Mouse (Mus musculus) lung, embryonic 16.5 days (tissue): Measurements from ENCODE around the gene Vnn3. TPM values are rescaled to one million over a fixed set of nuclear protein-coding genes. Genes with fewer than 3 reads are reported as not detected.

ENCODE experiments used
- ATAC-seq: fragments of 200-750 bp; cut with Nextera tagmentation; 2 replicates; pipeline ENCODE4 v1.8.0; 2017; ENCODE audit warnings: low read depth, mild to moderate bottlenecking, moderate library complexity
- H3K27ac ChIP-seq: fragments of 300-500 bp; sonication (generic); 2 replicates; pipeline ENCODE4 v1.5.1; 2014; ENCODE audit warnings: mild to moderate bottlenecking, control low read depth, low read length
- H3K27me3 ChIP-seq: fragments of 300-500 bp; sonication (generic); 2 replicates; pipeline ENCODE4 v1.6.1; 2014; ENCODE audit warnings: low read depth, low read length, mixed read lengths; ENCODE audit not compliant: control insufficient read depth, insufficient read depth
- H3K36me3 ChIP-seq: fragments of 300-500 bp; sonication (generic); 2 replicates; pipeline ENCODE4 v1.6.1; 2014; ENCODE audit warnings: low read length; ENCODE audit not compliant: control insufficient read depth, insufficient read depth
- H3K4me1 ChIP-seq: fragments of 300-500 bp; sonication (generic); replicated peaks from 2 replicates; pipeline ENCODE4 v1.6.1; 2014; ENCODE audit warnings: low read length, mixed read lengths; ENCODE audit not compliant: control insufficient read depth, insufficient read depth
- H3K4me2 ChIP-seq: fragments of 300-500 bp; sonication (generic); 2 replicates; pipeline ENCODE4 v1.6.1; 2014; ENCODE audit warnings: low read depth, low read length, control low read depth
- H3K4me3 ChIP-seq: fragments of 300-500 bp; sonication (generic); 2 replicates; pipeline ENCODE4 v1.5.1; 2014; ENCODE audit warnings: mild to moderate bottlenecking, low read length, control low read depth
- H3K9ac ChIP-seq: fragments of 300-500 bp; sonication (generic); 2 replicates; pipeline ENCODE4 v1.6.1; 2014; ENCODE audit warnings: low read length, control low read depth
- H3K9me3 ChIP-seq: fragments of 300-500 bp; sonication (generic); 2 replicates; pipeline ENCODE4 v1.6.1; 2016; ENCODE audit warnings: low read length; ENCODE audit not compliant: control insufficient read depth
- WGBS: fragments of 180-500 bp; shearing (Covaris S2); extraction: QIAGEN DNeasy Blood & Tissue Kit; methylation state at CpG from one replicate; pipeline ENCODE4 v1.1.7; 2014; 5-methylcytosine and 5-hydroxymethylcytosine counted together
- polyA plus RNA-seq: library from polyadenylated mRNA; unstranded; fragments of >200 nt; fragmentation: Nextera tagmentation; extraction: Ambion mirVana; gene quantifications from 2 replicates; pipeline ENCODE4 v1.2.1, GENCODE M21; 2015

The Vnn3 gene
- polyA plus RNA-seq, 1 experiment from 2014 or later: 0.29 TPM

DNA sequence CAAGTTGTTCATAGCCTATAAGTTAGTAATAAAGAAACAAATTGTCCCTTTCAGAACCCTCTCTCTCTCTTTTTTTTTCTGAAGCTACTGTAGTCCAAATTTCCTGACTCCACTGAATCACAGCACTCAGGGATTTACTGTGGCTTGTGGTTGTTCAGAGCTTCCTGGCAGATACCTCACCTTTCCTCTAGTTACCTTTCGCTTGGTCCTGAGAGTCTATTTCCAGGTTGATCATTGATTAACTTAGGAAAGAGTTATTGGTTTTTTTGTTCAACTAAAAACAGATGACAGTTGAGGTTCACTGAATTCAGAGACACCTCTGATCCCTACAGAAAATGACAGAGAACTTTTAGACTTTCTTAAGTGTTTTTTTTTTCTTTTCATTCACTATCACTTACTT lies 33.6 kb downstream of the Vnn3 start:
- Histone ChIP-seq H3K4me1 (no peaks in the 10 kb centered on the region), H3K4me2 (no peak overlapping the region), H3K9me3 (no peaks in the 10 kb centered on the region), H3K36me3 (no peaks in the 10 kb centered on the region), H3K9ac (no peak overlapping the region), H3K27me3 (no peaks in the 10 kb centered on the region), H3K27ac (no peak overlapping the region), H3K4me3 (no peak overlapping the region)
- WGBS: 85% methylated on average over 1 of the region's 1 CpGs
- ATAC-seq: no peak

DNA sequence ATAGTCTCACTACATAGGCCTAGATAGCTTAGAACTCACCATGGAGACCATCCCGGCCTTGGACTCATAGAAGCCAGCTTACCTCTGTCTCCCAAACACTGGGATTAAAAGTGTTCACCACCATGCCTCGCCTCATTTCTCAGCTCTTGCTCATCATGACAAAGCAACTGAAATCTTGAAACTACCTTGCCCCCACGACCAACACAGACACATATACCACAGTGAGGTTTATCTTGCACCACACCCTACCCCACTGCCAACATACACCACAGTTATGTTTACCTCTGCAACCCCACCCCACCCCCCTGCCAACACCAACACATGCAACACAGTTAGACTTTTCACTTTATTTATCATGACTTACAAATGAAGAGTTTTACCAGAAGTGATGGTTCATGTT lies 34.8 kb downstream of the Vnn3 start:
- Histone ChIP-seq H3K27ac (no peak overlapping the region), H3K9me3 (no peaks in the 10 kb centered on the region), H3K27me3 (no peaks in the 10 kb centered on the region), H3K4me3 (no peak overlapping the region), H3K36me3 (no peaks in the 10 kb centered on the region), H3K4me2 (no peak overlapping the region), H3K4me1 (no peaks in the 10 kb centered on the region), H3K9ac (no peak overlapping the region)
- ATAC-seq: no peak
- WGBS: 77% methylated on average over 3 of the region's 3 CpGs

DNA sequence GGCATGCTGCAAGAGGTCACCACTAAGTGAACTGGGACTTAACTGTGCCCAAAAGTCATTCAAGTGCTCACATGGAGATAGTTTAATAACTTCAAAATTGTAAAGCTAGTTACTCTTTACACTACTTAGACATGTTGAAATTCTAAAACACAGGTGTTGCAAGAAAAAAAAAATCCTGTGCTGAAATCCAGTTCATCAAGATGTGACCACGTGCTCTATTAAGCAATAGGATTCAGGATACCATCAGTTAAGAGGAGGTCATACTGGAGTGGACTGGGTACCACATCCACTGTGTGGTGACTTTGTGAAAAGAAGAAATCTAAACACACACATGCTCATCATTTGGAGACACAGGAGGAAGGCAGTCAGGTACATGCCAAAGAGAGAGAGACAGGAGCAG lies 41.7 kb downstream of the Vnn3 start:
- ATAC-seq: no peak

DNA sequence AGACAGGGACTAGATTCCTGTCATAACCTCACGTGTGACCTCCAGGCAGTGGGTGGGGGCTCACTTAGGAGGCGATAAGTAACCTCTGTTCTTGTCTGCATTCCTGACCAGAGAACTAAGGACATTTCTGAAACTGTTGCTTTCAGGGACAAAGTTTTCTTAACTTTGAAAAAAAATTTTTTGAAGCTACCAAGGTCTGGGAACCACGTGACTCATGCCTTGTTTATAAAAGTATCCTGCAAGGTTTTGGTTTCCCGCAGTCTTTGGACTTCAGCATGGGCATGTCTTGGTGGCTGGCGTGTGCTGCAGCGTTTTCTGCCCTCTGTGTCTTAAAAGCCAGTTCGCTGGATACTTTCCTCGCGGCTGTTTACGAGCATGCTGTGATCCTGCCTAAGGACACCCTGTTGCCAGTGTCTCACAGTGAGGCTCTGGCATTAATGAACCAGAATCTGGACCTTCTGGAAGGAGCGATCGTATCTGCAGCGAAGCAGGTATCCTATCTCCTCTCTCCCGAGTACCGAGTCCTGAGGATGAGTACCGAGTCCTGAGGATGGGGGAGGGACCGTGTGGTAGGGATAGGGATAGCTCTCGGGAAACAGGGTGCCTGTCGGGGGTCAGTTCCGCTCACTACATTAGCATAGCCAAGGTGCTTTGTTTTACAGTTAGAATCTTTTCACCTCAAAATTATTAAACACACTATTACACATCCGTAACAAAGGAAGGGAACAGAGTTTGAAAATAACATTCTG lies 43.5 kb downstream of the Vnn3 start, which contains the start of gene Vnn1:
TSS of gene Vnn1 (plus strand) at position 88 of the 749 bp plus-strand sequence.
- Histone ChIP-seq H3K9me3 (no peaks in the 10 kb centered on the region), H3K27ac (no peak within 1 kb of the TSS; the same call in 1 of the 2 replicates), H3K4me2 (peak within 1 kb of the TSS; percentile 74), H3K36me3 (no peaks in the 10 kb centered on the region), H3K4me1 (peaks cover 3% of the 10 kb centered on the region), H3K9ac (peak within 1 kb of the TSS; percentile 58), H3K27me3 (no peaks in the 10 kb centered on the region), H3K4me3 (peak within 1 kb of the TSS; percentile 46)
- WGBS: 15% methylated on average over 21 of the region's 21 CpGs
- no peak for ATAC-seq

More for the DNA sequence above, 41.7 kb downstream of the Vnn3 start:
- H3K9ac ChIP-seq: no peak overlapping the region
- H3K4me1 ChIP-seq: peaks cover 3% of the 10 kb centered on the region
- WGBS: 67% methylated on average over 1 of the region's 1 CpGs
- H3K27me3 ChIP-seq: no peaks in the 10 kb centered on the region
- no peaks in the 10 kb centered on the region for H3K36me3 ChIP-seq
- H3K27ac ChIP-seq: no peak overlapping the region
- H3K4me3 ChIP-seq: no peak overlapping the region
- no peak overlapping the region for H3K4me2 ChIP-seq
- H3K9me3 ChIP-seq: no peaks in the 10 kb centered on the region

DNA sequence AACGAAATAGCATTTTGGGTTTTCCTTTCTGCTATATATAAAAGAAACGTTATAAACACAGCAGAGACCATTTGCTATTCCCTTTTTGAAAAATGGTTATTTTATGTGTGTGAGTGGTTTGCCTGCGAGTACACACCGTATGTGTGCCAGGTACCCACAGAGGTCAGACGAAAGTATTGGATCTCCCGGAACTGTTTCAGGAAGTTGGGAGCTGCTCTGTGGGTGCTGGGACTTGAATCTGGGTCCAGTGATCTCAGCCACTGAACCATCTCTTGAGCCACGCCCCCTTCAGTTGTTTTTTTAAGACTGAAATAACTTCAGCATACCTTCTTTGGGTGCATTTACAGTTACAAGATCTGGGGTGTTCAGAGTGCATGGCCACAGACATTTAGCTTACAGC lies 44.1 kb downstream of the Vnn3 start:
- H3K36me3 ChIP-seq: no peaks in the 10 kb centered on the region
- 64% methylated on average over 7 of the region's 7 CpGs for WGBS
- H3K4me3 ChIP-seq: no peak overlapping the region
- no peak overlapping the region for H3K27ac ChIP-seq
- no peaks in the 10 kb centered on the region for H3K27me3 ChIP-seq
- peaks cover 3% of the 10 kb centered on the region for H3K4me1 ChIP-seq
- H3K9ac ChIP-seq: no peak overlapping the region
- H3K4me2 ChIP-seq: no peak overlapping the region
- ATAC-seq: no peak
- H3K9me3 ChIP-seq: no peaks in the 10 kb centered on the region

DNA sequence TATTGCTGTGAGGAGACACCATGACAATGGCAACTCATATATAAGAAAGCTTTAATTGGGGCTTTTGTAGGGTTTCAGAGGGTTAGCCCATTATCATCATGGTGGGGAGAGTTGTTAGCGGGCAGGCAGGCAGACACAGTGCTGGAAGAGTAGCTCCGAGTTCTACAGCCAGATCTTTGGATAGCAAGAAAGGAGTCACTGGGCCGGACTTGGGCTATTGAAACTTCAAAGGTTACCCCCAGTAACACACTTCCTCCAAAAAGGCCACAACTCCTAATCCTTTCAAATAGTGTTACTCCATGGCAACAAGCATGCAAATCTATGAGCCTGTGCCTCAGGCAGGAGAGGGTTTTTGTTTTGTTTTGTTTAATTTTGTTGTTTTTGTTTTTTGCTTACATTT lies 49.9 kb downstream of the Vnn3 start:
- Histone ChIP-seq H3K9ac (no peak overlapping the region), H3K36me3 (no peaks in the 10 kb centered on the region), H3K4me3 (no peak overlapping the region), H3K4me2 (no peak overlapping the region), H3K27ac (no peak overlapping the region), H3K4me1 (no peaks in the 10 kb centered on the region), H3K27me3 (no peaks in the 10 kb centered on the region), H3K9me3 (no peaks in the 10 kb centered on the region)
- 78% methylated on average over 3 of the region's 3 CpGs for WGBS
- no peak for ATAC-seq

DNA sequence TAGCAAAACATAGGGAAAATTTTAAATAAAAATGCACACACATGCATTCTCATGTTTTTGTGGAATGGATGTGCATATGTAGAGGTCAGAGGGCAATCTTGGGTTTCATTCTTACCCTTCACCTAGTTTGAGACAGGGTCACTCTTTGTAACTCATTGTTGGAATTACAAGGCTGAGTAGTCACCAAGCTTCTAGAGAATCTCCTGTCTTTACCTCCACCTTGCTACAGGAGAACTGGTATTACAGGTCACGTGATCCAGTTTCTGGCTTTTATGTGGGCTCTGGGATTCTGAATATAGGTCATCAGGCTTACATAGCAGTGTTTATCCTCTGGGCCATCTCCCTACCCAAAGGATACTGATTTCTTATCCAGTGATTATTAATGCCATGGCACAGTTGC lies 54.4 kb downstream of the Vnn3 start:
- no peak for ATAC-seq
- no peaks in the 10 kb centered on the region for H3K9me3 ChIP-seq
- no peaks in the 10 kb centered on the region for H3K27me3 ChIP-seq
- WGBS: 81% methylated on average over 1 of the region's 1 CpGs
- no peaks in the 10 kb centered on the region for H3K4me1 ChIP-seq
- no peaks in the 10 kb centered on the region for H3K36me3 ChIP-seq
- no peak overlapping the region for H3K27ac ChIP-seq
- H3K4me2 ChIP-seq: no peak overlapping the region
- no peak overlapping the region for H3K4me3 ChIP-seq
- H3K9ac ChIP-seq: no peak overlapping the region

Other genes with a start within 250 kb of the Vnn3 start
- 165 and 173 TPM in 2 replicates for gene Rps12, start 64.2 kb upstream of the Vnn3 start, polyA plus RNA-seq
- 16.3 and 21.5 TPM in 2 replicates for gene Slc18b1, start 54.5 kb upstream of the Vnn3 start, polyA plus RNA-seq
- gene Vnn1, start 43.2 kb downstream of the Vnn3 start, polyA plus RNA-seq: 3.8 and 4.9 TPM in 2 replicates
- not detected in 2 replicates for gene Taar1, start 68.9 kb downstream of the Vnn3 start, polyA plus RNA-seq
- not detected in 2 replicates for gene Taar2, start 87.1 kb downstream of the Vnn3 start, polyA plus RNA-seq
- not detected in 2 replicates for gene Taar3, start 98.1 kb downstream of the Vnn3 start, polyA plus RNA-seq
- not detected in 2 replicates for gene Taar4, start 109.0 kb downstream of the Vnn3 start, polyA plus RNA-seq
- not detected in 2 replicates for gene Taar5, start 119.2 kb downstream of the Vnn3 start, polyA plus RNA-seq
- gene Taar6, start 134.2 kb downstream of the Vnn3 start, polyA plus RNA-seq: not detected in 2 replicates
- not detected in 2 replicates for gene Taar7a, start 142.0 kb downstream of the Vnn3 start, polyA plus RNA-seq
- gene Taar7b, start 148.5 kb downstream of the Vnn3 start, polyA plus RNA-seq: not detected in 2 replicates
- not detected in 2 replicates for gene Taar7d, start 175.8 kb downstream of the Vnn3 start, polyA plus RNA-seq
- not detected in 2 replicates for gene Taar7e, start 186.2 kb downstream of the Vnn3 start, polyA plus RNA-seq
- gene Taar7f, start 198.0 kb downstream of the Vnn3 start, polyA plus RNA-seq: not detected in 2 replicates
- gene Taar8a, start 225.0 kb downstream of the Vnn3 start, polyA plus RNA-seq: not detected in 2 replicates
- gene Taar8b, start 240.8 kb downstream of the Vnn3 start, polyA plus RNA-seq: not detected in 2 replicates